Mouse (Mus musculus) right cerebral cortex, postnatal 36 days (tissue): ENCODE data around the gene Casq2.
"Not testable (repeated sequence)": the region's sequence is repeated elsewhere in the genome, so short reads cannot be mapped to it uniquely, and the experiment has no call there.

ENCODE experiments used
- DNase-seq, 2 experiments: peaks; one replicate each; pipeline ENCODE4 v3.0.0; 2022; ENCODE audit warnings: low spot score in 2 of 2, mixed read lengths in 1 of 2

Gene Casq2

GRCm38 (mm10) chr3:102135389-102136113, 49.3 kb downstream of the Casq2 start:
- DNase-seq = no peak

- DNase-seq = no peak
Measured at GRCm38 (mm10) chr3:102137158-102137557, 50.9 kb downstream of the Casq2 start.

GRCm38 (mm10) chr3:102138899-102139298, 52.7 kb downstream of the Casq2 start:
- DNase-seq = no peak

GRCm38 (mm10) chr3:102140606-102141005, 54.4 kb downstream of the Casq2 start:
- DNase-seq = no peak

GRCm38 (mm10) chr3:102141451-102141850, 55.2 kb downstream of the Casq2 start:
- DNase-seq = no peak

- no peak for DNase-seq
Measured at GRCm38 (mm10) chr3:102141893-102142292, 55.7 kb downstream of the Casq2 start.

- DNase-seq = no peak
Measured at GRCm38 (mm10) chr3:102142947-102143346, 56.7 kb downstream of the Casq2 start.

- no peak for DNase-seq
Measured at GRCm38 (mm10) chr3:102143536-102143935, 57.3 kb downstream of the Casq2 start.

GRCm38 (mm10) chr3:102144401-102144800, 58.2 kb downstream of the Casq2 start:
- no peak for DNase-seq

- DNase-seq = no peak
Measured at GRCm38 (mm10) chr3:102145645-102146386, 59.6 kb downstream of the Casq2 start.

- no peak for DNase-seq
Measured at GRCm38 (mm10) chr3:102146428-102146827, 60.2 kb downstream of the Casq2 start.

GRCm38 (mm10) chr3:102147189-102147588, 61.0 kb downstream of the Casq2 start:
- DNase-seq = no peak

- DNase-seq = no peak
Measured at GRCm38 (mm10) chr3:102149941-102150340, 63.7 kb downstream of the Casq2 start.

GRCm38 (mm10) chr3:102151850-102152249, 65.6 kb downstream of the Casq2 start:
- DNase-seq = no peak

GRCm38 (mm10) chr3:102152471-102152870, 66.3 kb downstream of the Casq2 start:
- no peak for DNase-seq

- DNase-seq = no peak
Measured at GRCm38 (mm10) chr3:102152872-102153271, 66.7 kb downstream of the Casq2 start.

- no peak for DNase-seq
Measured at GRCm38 (mm10) chr3:102154107-102154506, 67.9 kb downstream of the Casq2 start.

- no peak for DNase-seq
Measured at GRCm38 (mm10) chr3:102156737-102157136, 70.5 kb downstream of the Casq2 start.

GRCm38 (mm10) chr3:102157652-102158051, 71.4 kb downstream of the Casq2 start:
- DNase-seq = no peak

GRCm38 (mm10) chr3:102158759-102159422, 72.7 kb downstream of the Casq2 start:
- no peak for DNase-seq

GRCm38 (mm10) chr3:102159423-102160325, 73.5 kb downstream of the Casq2 start:
- no peak for DNase-seq

GRCm38 (mm10) chr3:102163861-102164260, 77.6 kb downstream of the Casq2 start:
- DNase-seq = not testable (repeated sequence)
